Mouse (Mus musculus) myocyte (in vitro differentiated cells): ENCODE measurements around the gene Hist1h4i.

Experiments
- CEBPB ChIP-seq: IDR thresholded peaks from 2 replicates; pipeline ENCODE4 v1.6.1; 2011; ENCODE audit warnings: mild to moderate bottlenecking, moderate library complexity; ENCODE audit not compliant: poor library complexity, insufficient read depth, severe bottlenecking
- E2F4 ChIP-seq: IDR thresholded peaks from one replicate; pipeline ENCODE4 v1.6.1; 2011; ENCODE audit warnings: mild to moderate bottlenecking, control low read depth, moderate library complexity; ENCODE audit not compliant: insufficient read depth
- MAX ChIP-seq: IDR thresholded peaks from one replicate; pipeline ENCODE4 v1.6.1; 2011; ENCODE audit warnings: low read depth, mild to moderate bottlenecking, control low read depth
- MYOG ChIP-seq, 3 experiments: IDR thresholded peaks; one replicate each; pipeline ENCODE4 v1.6.1; 2011; ENCODE audit warnings: control low read depth in 2 of 3, low read depth in 2 of 3, mild to moderate bottlenecking in 2 of 3; ENCODE audit not compliant: insufficient read length in 2 of 3, control insufficient read depth in 1 of 3, insufficient read depth in 1 of 3
- POLR2A ChIP-seq: IDR thresholded peaks from one replicate; pipeline ENCODE4 v1.6.1; 2011; ENCODE audit warnings: low read depth, mild to moderate bottlenecking, control low read depth, moderate library complexity; ENCODE audit not compliant: insufficient read length
- POLR2AphosphoS2 ChIP-seq: IDR thresholded peaks from one replicate; pipeline ENCODE4 v1.6.1; 2011; ENCODE audit warnings: low read depth, control low read depth; ENCODE audit not compliant: insufficient read length
- TCF12 ChIP-seq: IDR thresholded peaks from one replicate; pipeline ENCODE4 v1.6.1; 2011; ENCODE audit warnings: mild to moderate bottlenecking, control low read depth; ENCODE audit not compliant: poor library complexity, insufficient read depth, severe bottlenecking

GRCm38 (mm10) chr13:21999147-21999546 lies 42.0 kb downstream of the Hist1h4i start:
- no peak for TF ChIP-seq POLR2A
- TF ChIP-seq TCF12, result no peak
- no peak for TF ChIP-seq CEBPB
- no peak for TF ChIP-seq POLR2AphosphoS2
- no peak for TF ChIP-seq MAX
- TF ChIP-seq MYOG (IDR thresholded peaks at IDR 0.05; ENCODE audit: control insufficient read depth in 1 of 3, insufficient read depth in 1 of 3, insufficient read length in 2 of 3, low read depth in 2 of 3), result no peak
- TF ChIP-seq E2F4, result no peak
